Mouse (Mus musculus) C2C12 (cell line): ENCODE data around the gene Cutc.

Experiments
- CEBPB ChIP-seq: IDR thresholded peaks from one replicate; pipeline ENCODE4 v1.6.1; 2011; ENCODE audit warnings: low read depth, mild to moderate bottlenecking, control low read depth, moderate library complexity
- CTCF ChIP-seq: IDR thresholded peaks from one replicate; pipeline ENCODE4 v1.5.1; 2011; ENCODE audit not compliant: control insufficient read depth, insufficient read depth, insufficient read length
- MYOG ChIP-seq: IDR thresholded peaks from one replicate; pipeline ENCODE4 v1.6.1; 2011; ENCODE audit not compliant: control insufficient read depth, insufficient read length; ENCODE audit errors: extremely low read depth

GRCm38 (mm10) chr19:43747877-43748276, 4.9 kb upstream of the Cutc start:
- no peak for TF ChIP-seq CTCF
- no peak for TF ChIP-seq MYOG
- no peak for TF ChIP-seq CEBPB
